In genomic region chr2:140243105-140243504, GRCm38 (mm10) we compare ENCODE assay signal across 31 mouse cellular contexts.
A peak's percentile ranks its signal among the peaks of the same experiment; 100 is the strongest.
DNase-seq lines count a peak whose midpoint lies in the region; ATAC-seq and TF ChIP-seq lines count a peak whose summit lies in the region.
"Had no signal": no experiment of that assay in that cellular context is flagged by ENCODE, and none has a peak within 500 bp of the region (broad histone marks: within the 10 kb centered on the region; RNA-seq: fewer than 3 reads in every experiment).

No protein-coding gene starts in this region.

- DNase-seq in forebrain, embryonic 10.5 days (ENCODE audit: extremely low spot score, low spot score) = no peak
- peak; percentile 9 for DNase-seq in layer of hippocampus, adult 9-11 months
- no peak for DNase-seq in layer of hippocampus, adult 11-12 months (ENCODE audit: low spot score)
- peak; percentile 9 for DNase-seq in right cerebral cortex, adult 18-20 months
- DNase-seq in right cerebral cortex, postnatal 36 days (ENCODE audit: low spot score in 2 of 2) = no peak
- DNase-seq in forebrain, postnatal 0 days = no peak
- no peak for DNase-seq in spleen, adult 12 weeks (ENCODE audit: low spot score)
- DNase-seq: adrenal gland, postnatal 10 days; adrenal gland, postnatal 36 days; B cell, adult 2 months; cerebellum, adult 11-12 months; cerebellum, adult 8-10 months; cerebellum, postnatal 10 days; cerebellum, postnatal 36 days; embryo, embryonic 11 days; gastrocnemius, postnatal 10 days; gastrocnemius, postnatal 36 days; heart, postnatal 10 days; heart, postnatal 36 days; kidney, adult 11 months had no signal

- WGBS in forebrain, embryonic 13.5 days = 89% methylated on average over 5 of the region's 5 CpGs
- WGBS in forebrain, embryonic 10.5 days = 96% methylated on average over 5 of the region's 5 CpGs
- 64% methylated on average over 5 of the region's 5 CpGs for WGBS in forebrain, postnatal 0 days

- no peak overlapping the region for H3K4me2 ChIP-seq in forebrain, embryonic 13.5 days
- H3K4me2 ChIP-seq in forebrain, postnatal 0 days (ENCODE audit: low read depth) = no peak overlapping the region
- H3K4me2 ChIP-seq: embryonic facial prominence, embryonic 15.5 days; heart, embryonic 12.5 days; heart, embryonic 15.5 days; hindbrain, embryonic 13.5 days; intestine, embryonic 15.5 days had no signal

- peak; percentile 29; the same call in 1 of the 2 replicates for ATAC-seq in forebrain, embryonic 13.5 days
- ATAC-seq in forebrain, postnatal 0 days = peak; percentile 84
- ATAC-seq: hindbrain, embryonic 16.5 days; intestine, embryonic 15.5 days; Patski had no signal

- no peaks in the 10 kb centered on the region for H3K4me1 ChIP-seq in forebrain, embryonic 13.5 days
- no peaks in the 10 kb centered on the region for H3K4me1 ChIP-seq in forebrain, embryonic 10.5 days
- no peaks in the 10 kb centered on the region for H3K4me1 ChIP-seq in forebrain, postnatal 0 days (ENCODE audit: insufficient read depth)
- H3K4me1 ChIP-seq: embryonic facial prominence, embryonic 15.5 days; heart, embryonic 15.5 days; hindbrain, embryonic 10.5 days; hindbrain, embryonic 13.5 days; intestine, embryonic 15.5 days had no signal

- no peak overlapping the region for H3K9ac ChIP-seq in forebrain, embryonic 13.5 days
- H3K9ac ChIP-seq in forebrain, postnatal 0 days = no peak overlapping the region
- H3K9ac ChIP-seq: embryonic facial prominence, embryonic 15.5 days; heart, embryonic 12.5 days; heart, embryonic 15.5 days; hindbrain, embryonic 13.5 days; intestine, embryonic 15.5 days had no signal

- H3K36me3 ChIP-seq in forebrain, embryonic 13.5 days (ENCODE audit: poor library complexity, severe bottlenecking) = no peaks in the 10 kb centered on the region
- no peaks in the 10 kb centered on the region for H3K36me3 ChIP-seq in forebrain, embryonic 10.5 days (replicated peaks)
- H3K36me3 ChIP-seq in forebrain, postnatal 0 days (ENCODE audit: insufficient read depth) = no peaks in the 10 kb centered on the region
- H3K36me3 ChIP-seq: embryonic facial prominence, embryonic 15.5 days; G1E; heart, embryonic 12.5 days; heart, embryonic 15.5 days; hindbrain, embryonic 10.5 days; hindbrain, embryonic 13.5 days; intestine, embryonic 15.5 days had no signal

- no peaks in the 10 kb centered on the region for H3K27me3 ChIP-seq in forebrain, embryonic 13.5 days
- no peaks in the 10 kb centered on the region for H3K27me3 ChIP-seq in forebrain, embryonic 10.5 days (ENCODE audit: poor library complexity, severe bottlenecking)
- no peaks in the 10 kb centered on the region for H3K27me3 ChIP-seq in forebrain, postnatal 0 days (ENCODE audit: insufficient read depth, low read length)
- H3K27me3 ChIP-seq: CH12.LX; embryonic facial prominence, embryonic 15.5 days; heart, embryonic 12.5 days; heart, embryonic 15.5 days; hindbrain, embryonic 13.5 days; intestine, embryonic 15.5 days had no signal

- no peak for TF ChIP-seq CTCF in forebrain, postnatal 0 days (IDR thresholded peaks at IDR 0.05; ENCODE audit: low read depth)

- no peaks in the 10 kb centered on the region for H3K9me3 ChIP-seq in forebrain, embryonic 13.5 days (replicated peaks)
- no peaks in the 10 kb centered on the region for H3K9me3 ChIP-seq in forebrain, embryonic 10.5 days
- H3K9me3 ChIP-seq in forebrain, postnatal 0 days (ENCODE audit: low read length) = no peaks in the 10 kb centered on the region
- H3K9me3 ChIP-seq: embryonic facial prominence, embryonic 15.5 days; G1E; heart, embryonic 12.5 days; heart, embryonic 15.5 days; hindbrain, embryonic 10.5 days; hindbrain, embryonic 13.5 days; intestine, embryonic 15.5 days had no signal

- no peak overlapping the region for H3K4me3 ChIP-seq in forebrain, embryonic 13.5 days
- H3K4me3 ChIP-seq in forebrain, embryonic 10.5 days = no peak overlapping the region
- no peak overlapping the region for H3K4me3 ChIP-seq in forebrain, postnatal 0 days (ENCODE audit: low read depth, low read length)
- H3K4me3 ChIP-seq: embryonic facial prominence, embryonic 15.5 days; heart, embryonic 12.5 days; heart, embryonic 15.5 days; hindbrain, embryonic 10.5 days; hindbrain, embryonic 13.5 days; intestine, embryonic 15.5 days had no signal

- no peak overlapping the region for H3K27ac ChIP-seq in forebrain, embryonic 13.5 days
- H3K27ac ChIP-seq in forebrain, embryonic 10.5 days = no peak overlapping the region
- H3K27ac ChIP-seq in forebrain, postnatal 0 days (ENCODE audit: low read depth, low read length) = no peak overlapping the region
- H3K27ac ChIP-seq: embryonic facial prominence, embryonic 15.5 days; heart, embryonic 15.5 days; hindbrain, embryonic 10.5 days; hindbrain, embryonic 13.5 days; intestine, embryonic 15.5 days had no signal

Comparison
In these comparisons a context has a peak if more than half of its experiments do, and no peak if none do; other contexts are left out.
1. DNase-seq: peak in layer of hippocampus, adult 9-11 months (single experiment) and right cerebral cortex, adult 18-20 months (single experiment); none in forebrain, embryonic 10.5 days (single experiment), layer of hippocampus, adult 11-12 months (single experiment), right cerebral cortex, postnatal 36 days (0 of 2), forebrain, postnatal 0 days (single experiment) and spleen, adult 12 weeks (single experiment).